Mouse (Mus musculus): ENCODE measurements around the gene Wdr53.
"Not testable (repeated sequence)": the region's sequence is repeated elsewhere in the genome, so short reads cannot be mapped to it uniquely, and the experiment has no call there.

Gene Wdr53

GRCm38 (mm10) chr16:32278396-32278795, 31.4 kb downstream of the Wdr53 start:
- no peak for DNase-seq (ENCODE audit: low read depth, low spot score)

GRCm38 (mm10) chr16:32280211-32280610, 33.2 kb downstream of the Wdr53 start:
- DNase-seq (ENCODE audit: low read depth, low spot score): no peak

DNA sequence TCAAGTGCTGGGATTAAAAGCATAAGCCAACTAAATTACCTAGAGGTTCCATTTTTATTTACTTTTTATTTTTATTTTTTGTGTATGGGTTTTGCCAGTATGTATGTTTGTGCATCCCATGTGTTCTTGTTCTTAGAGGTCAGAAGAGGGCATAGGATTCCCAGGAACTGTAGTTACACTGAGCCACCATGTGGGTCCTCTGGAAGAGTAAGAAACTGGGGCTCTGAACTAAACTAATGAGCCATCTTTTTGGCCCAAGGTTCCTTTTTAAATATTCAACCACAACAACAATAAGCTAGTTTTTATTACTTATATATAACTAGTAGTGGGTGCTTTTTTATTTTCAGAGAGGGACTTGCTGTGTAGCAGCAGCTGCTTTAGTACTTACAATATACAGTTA, 35.6 kb downstream of the Wdr53 start:
- no peak for DNase-seq (ENCODE audit: low read depth, low spot score)

GRCm38 (mm10) chr16:32291821-32292220, 44.8 kb downstream of the Wdr53 start:
- DNase-seq (ENCODE audit: low read depth, low spot score): no peak

GRCm38 (mm10) chr16:32299617-32300016, 52.6 kb downstream of the Wdr53 start:
- not testable (repeated sequence) for DNase-seq (ENCODE audit: low read depth, low spot score)

- no peak for DNase-seq (ENCODE audit: low read depth, low spot score)
Observed at GRCm38 (mm10) chr16:32303046-32303445, 56.0 kb downstream of the Wdr53 start.

- DNase-seq (ENCODE audit: low read depth, low spot score): no peak
Observed at GRCm38 (mm10) chr16:32303886-32304285, 56.9 kb downstream of the Wdr53 start.

All from brain, embryonic 18.5 days (tissue).